Mouse (Mus musculus): ENCODE measurements around the gene March4.

March4 gene

GRCm38 (mm10) chr1:72399720-72400401 is 136.9 kb downstream of the March4 start:
- no peak for DNase-seq (ENCODE audit: low read depth, low spot score)

- DNase-seq (ENCODE audit: low read depth, low spot score), result no peak
Observed at GRCm38 (mm10) chr1:72390420-72390819, 146.3 kb downstream of the March4 start.

- no peak for DNase-seq (ENCODE audit: low read depth, low spot score)
Observed at GRCm38 (mm10) chr1:72383651-72384050, 153.1 kb downstream of the March4 start.

- no peak for DNase-seq (ENCODE audit: low read depth, low spot score)
Observed at GRCm38 (mm10) chr1:72383056-72383455, 153.7 kb downstream of the March4 start.

GRCm38 (mm10) chr1:72380544-72380943 is 156.2 kb downstream of the March4 start:
- no peak for DNase-seq (ENCODE audit: low read depth, low spot score)

GRCm38 (mm10) chr1:72379752-72380353 is 156.9 kb downstream of the March4 start:
- no peak for DNase-seq (ENCODE audit: low read depth, low spot score)

- DNase-seq (ENCODE audit: low read depth, low spot score), result no peak
Observed at GRCm38 (mm10) chr1:72378151-72378550, 158.6 kb downstream of the March4 start.
